Mouse (Mus musculus) adrenal gland, adult 8-10 months (tissue): ENCODE results near the gene Josd1. TPM values are rescaled to one million over a fixed set of nuclear protein-coding genes. Genes with fewer than 3 reads are reported as not detected.
"Not testable (repeated sequence)": the region's sequence is repeated elsewhere in the genome, so short reads cannot be mapped to it uniquely, and the experiment has no call there.

ENCODE experiments used
- DNase-seq: peaks from one replicate; pipeline ENCODE4 v3.0.0; 2022
- total RNA-seq, 4 experiments: library from RNA; stranded (reverse); gene quantifications; 2 replicates each; pipeline ENCODE4 v1.2.4; 2022

Gene Josd1
- total RNA-seq, 4 experiments from 2014 or later = 22.8 to 30.3 (median 25.0) TPM

- DNase-seq = no peak
These were observed 3.3 kb upstream of the Josd1 start for GRCm38 (mm10) chr15:79691023-79691508.

DNA sequence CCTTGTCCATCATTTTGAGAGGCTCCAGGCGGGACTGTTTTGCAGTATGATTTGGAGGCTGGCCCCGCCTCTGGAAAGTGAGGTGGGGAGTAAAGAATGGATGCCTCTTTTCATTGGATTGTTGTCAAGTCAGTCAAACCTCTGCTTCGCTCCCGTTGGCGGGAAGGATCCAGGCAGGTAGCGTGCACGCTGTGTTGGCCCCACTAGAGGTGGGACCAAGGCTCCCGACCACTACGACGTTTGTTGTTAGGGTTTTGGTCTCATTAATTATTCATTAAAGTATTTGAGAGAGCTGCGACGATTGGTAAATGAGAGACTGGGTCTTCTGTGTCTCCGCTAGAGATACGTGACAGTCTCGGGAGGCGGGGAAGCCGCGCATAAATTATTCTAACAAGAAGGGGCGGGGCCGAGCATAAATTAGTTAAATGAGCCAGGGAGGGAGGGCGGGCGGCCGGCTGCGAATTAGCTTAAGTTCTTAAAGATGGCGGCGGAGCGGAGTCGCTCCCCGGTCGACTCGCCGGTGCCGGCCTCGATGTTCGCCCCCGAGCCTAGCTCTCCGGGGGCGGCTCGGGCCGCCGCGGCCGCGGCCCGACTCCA lies 2.8 kb upstream of the Josd1 start, which contains the start of gene Gtpbp1:
Gtpbp1 (plus strand) TSS at position 420 of the 597 bp plus-strand sequence.
- peak; percentile 99 for DNase-seq

DNA sequence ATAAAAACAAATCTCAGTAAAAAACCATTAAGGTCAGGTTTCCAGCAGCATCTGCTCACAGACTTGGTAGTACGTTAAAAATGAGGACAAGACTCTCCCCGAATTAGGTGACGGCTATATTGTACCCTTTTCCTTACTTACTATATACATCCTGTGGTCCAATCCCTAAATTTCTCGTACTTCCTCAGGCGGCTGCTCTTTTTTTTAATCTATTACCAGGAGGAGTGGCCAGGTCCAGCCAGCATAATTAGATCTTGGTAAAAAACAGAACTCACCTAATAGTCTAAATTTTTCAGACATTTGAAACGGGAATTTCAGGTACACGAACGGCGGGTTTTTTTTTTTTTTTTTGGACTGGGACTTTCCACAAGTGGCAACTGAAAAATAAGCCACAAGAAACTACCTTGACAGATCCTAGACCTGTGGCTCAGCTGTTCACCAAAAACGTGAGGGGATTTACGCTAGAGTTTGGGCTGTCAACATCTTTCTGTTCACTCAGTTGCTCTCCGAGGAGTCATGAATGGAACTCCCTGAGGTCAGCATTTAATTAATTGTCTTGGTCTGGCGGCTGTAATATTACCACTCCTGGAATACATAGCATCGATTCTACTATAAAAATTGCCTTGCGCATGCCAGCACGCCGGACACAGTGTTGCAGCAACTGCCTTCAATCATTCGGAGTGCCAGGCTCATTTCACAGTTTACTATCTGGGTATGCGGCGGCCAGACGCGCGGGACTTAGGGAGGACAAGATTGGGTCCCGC lies 2.1 kb upstream of the Josd1 start:
- DNase-seq = no peak

- no peak for DNase-seq
These were observed 693 bp upstream of the Josd1 start for GRCm38 (mm10) chr15:79688268-79688956.

GRCm38 (mm10) chr15:79687175-79687574 lies 544 bp downstream of the Josd1 start:
- no peak for DNase-seq

- DNase-seq = no peak
These were observed 1.5 kb downstream of the Josd1 start for GRCm38 (mm10) chr15:79686046-79686869.

GRCm38 (mm10) chr15:79685141-79685641 lies 2.5 kb downstream of the Josd1 start:
- DNase-seq = no peak

DNA sequence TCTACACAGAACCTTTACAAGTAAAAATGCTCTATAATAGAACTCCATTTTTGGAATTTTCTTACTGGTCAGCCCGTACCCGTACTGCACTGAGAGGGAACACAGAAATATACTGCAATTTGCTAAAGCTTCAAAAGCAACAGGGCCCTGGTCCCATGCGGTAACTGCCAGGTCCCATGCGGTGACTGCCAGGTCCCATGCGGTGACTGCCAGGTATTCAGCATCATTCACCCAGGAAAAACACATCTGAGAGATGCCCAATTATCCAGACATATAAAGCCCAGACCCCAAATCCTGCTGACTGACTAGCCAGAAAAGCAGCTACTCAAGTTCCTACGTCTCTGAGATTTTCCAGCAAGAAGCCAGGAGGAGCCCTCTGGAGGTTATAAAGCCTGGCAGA lies 3.1 kb downstream of the Josd1 start:
- DNase-seq = no peak

DNA sequence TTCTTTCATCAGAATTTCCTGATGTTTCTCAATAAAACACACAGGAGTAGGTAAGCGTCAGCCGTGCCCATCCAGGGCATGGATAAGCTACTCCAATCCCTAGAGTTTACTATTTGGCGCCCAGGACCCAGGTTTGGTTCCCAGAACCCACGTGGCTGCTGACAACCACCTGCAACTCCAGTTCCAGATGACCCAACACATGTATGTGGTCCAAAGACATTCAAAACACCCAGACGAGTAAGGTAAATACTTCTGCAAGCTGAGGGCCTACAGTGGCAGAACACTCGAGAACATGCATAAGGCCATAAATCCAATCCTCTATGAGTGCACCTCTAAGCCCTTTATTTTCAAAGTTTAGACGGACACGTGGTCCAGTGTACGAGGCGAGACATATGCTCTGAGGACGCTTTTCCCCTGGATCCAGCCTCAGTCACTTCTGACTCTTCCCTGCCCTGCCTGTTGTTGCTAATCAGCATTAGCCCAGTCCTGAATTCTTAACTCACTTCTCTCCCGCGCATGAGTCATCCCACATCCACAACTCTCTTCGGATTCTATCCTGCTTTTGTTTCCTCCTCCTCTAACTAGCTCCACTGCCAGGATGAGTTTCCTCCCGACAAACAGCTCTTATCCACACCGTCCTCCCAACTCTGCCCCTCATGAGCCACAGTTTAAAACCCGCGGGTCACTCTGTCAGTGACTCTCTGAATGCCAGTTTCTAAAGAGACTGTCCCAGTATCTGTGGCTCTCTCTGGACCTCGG lies 3.8 kb downstream of the Josd1 start:
- no peak for DNase-seq

- DNase-seq = no peak
These were observed 4.6 kb downstream of the Josd1 start for GRCm38 (mm10) chr15:79683146-79683545.

DNA sequence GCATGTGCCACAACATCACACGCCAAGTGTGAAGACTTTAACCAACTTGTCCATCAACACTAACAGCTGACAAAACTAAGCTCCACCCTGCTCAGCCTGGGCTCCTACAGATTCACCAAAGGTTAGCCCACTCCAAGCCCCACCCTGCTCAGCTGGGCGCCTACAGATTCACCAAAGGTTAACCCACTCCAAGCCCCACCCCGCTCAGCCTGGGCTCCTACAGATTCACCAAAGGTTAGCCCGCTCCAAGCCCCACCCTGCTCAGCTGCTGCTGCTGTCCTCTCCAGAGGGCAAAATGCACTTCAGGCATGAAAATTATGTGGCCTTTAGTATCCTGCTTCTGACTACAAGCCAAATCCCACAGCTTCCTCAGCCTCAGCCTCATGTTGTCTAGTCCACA lies 5.7 kb downstream of the Josd1 start:
- no peak for DNase-seq

DNA sequence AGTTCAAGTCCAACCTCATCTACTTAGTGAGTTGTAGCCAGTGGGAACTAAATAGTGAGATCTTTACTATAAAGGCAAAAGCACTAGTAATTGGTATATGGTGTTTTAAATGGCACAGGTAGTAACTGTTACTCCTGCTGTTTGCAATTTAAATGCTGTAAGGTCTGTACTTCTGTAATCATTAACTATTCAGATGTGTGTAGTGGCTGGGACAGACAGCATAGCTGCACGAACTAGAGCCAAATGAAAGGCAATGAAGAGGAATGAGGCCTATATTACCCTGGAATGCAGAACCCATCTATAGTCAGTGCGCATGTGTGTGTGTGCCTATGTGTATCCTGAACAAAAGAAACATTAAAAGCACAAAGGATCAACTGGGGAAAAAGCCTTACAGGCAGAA lies 9.8 kb downstream of the Josd1 start:
- DNase-seq = no peak

- DNase-seq = not testable (repeated sequence)
These were observed 15.8 kb downstream of the Josd1 start for GRCm38 (mm10) chr15:79671828-79672348.

GRCm38 (mm10) chr15:79670972-79671299 lies 16.8 kb downstream of the Josd1 start:
- DNase-seq = no peak

DNA sequence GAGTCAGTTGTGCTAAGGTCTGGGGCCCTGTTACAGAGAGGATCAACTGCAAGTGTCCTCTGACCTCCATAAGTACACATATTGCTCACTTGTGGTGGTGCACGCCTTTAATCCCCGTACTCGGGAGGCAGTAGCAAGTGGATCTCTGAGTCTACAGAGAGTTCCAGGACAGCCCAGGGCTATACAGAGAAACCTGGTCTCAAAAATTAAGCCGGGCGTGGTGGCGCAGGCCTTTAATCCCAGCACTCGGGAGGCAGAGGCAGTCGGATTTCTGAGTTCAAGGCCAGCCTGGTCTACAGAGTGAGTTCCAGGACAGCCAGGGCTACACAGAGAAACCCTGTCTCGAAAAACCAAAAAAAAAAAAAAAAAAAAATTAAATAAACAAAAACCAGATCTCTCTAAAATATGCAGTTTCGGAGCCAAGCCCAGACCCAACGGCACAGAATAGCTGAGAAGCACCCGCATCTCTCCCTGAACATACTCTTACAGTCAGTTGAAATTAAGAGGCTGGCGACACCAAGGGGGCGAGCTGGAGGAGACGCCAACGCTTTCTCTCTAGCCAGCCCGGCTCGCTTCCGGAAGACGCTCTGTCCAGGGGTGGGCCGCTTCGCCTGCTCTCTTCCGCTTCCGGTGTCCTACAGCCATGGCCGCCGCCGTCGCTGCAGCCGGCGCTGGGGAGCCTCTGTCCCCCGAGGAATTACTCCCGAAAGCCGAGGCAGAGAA lies 17.3 kb downstream of the Josd1 start, which contains the start of gene Tomm22:
Tomm22 (plus strand) TSS at position 613 of the 723 bp plus-strand sequence.
- DNase-seq = peak; percentile 84

- DNase-seq = no peak
These were observed 18.5 kb downstream of the Josd1 start for GRCm38 (mm10) chr15:79669195-79669594.

GRCm38 (mm10) chr15:79664666-79665065 lies 23.1 kb downstream of the Josd1 start:
- DNase-seq = no peak

DNA sequence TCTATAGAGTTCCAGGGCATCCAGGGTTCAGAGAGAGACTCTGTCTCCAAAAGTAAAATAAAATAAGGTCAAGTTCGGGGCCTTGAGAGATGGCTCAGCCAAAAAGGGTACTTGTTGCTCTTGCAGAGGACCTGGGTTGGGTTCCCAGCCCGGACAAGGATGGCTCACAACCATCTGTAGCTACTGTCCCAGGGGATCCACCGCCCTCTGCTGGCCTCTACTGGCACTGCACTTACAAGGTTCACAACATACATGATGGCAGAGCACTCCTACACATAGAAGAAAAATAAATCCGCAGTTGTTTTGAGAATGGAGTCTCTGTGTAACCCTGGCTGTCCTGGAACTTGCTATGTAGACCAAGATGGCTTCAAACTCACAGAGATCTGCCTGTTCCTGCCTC lies 25.9 kb downstream of the Josd1 start:
- no peak for DNase-seq

DNA sequence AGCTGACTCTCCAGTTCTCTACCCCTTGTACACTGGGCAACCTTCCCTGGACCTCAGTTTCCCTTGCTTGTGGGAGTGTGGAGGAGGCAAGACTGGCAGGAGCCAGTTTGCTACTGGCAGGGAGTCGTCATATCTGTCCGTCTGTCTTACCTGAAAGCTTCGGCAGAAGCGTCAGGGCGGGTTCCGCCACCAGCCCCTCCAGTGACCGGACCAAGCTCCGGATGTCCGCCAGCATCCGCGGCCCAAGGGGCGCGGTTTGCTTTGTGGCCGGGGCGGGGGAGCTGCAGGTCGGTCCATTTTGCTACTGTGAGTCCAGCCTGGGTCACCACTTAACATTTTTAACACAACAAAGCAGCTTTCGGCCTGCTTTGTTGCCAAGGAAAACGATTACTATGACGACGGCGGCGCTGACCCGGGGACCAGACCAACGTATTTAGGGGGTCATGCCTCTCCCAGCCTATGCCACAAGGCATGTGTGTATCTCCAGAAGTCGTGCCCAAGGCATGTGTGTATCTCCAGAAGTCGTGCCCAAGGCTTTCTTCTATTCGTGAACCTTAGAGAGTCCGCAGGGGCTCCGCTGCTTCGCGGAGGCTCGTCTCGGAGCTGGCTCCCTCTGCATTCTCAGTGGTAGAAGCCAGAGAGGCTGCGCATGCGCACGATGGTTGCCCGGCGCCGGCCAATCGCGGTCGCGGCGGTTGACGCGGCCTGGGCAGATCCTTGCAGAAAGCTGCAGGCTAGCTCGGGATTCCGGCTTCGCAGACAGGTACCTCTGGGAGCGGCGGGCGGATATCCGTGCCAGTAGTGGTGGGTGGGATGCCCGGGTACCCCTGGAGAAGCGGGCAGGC lies 29.0 kb downstream of the Josd1 start, which contains the start of the genes Fam227a and Cby1:
Fam227a (minus strand) TSS at position 426 of the 845 bp plus-strand sequence.
Cby1 (plus strand) TSS at position 669 of the 845 bp plus-strand sequence.
- DNase-seq = peak; percentile 89
